Mouse (Mus musculus): ENCODE data around the gene Plekhh1. TPM values are rescaled to one million over a fixed set of nuclear protein-coding genes. Genes with fewer than 3 reads are reported as not detected.

Plekhh1 gene
- polyA plus RNA-seq, 3 experiments from 2014 or later: 0.07 to 0.14 (median 0.09) TPM

- ATAC-seq: no peak
Measured at GRCm38 (mm10) chr12:79034331-79034730, 5.4 kb downstream of the Plekhh1 start.

- ATAC-seq: no peak
Measured at GRCm38 (mm10) chr12:79035349-79035748, 6.4 kb downstream of the Plekhh1 start.

- no peak for ATAC-seq
Measured at GRCm38 (mm10) chr12:79039708-79040107, 10.7 kb downstream of the Plekhh1 start.

- ATAC-seq: no peak
Measured at GRCm38 (mm10) chr12:79040201-79040827, 11.4 kb downstream of the Plekhh1 start.

- ATAC-seq: no peak
Measured at GRCm38 (mm10) chr12:79041436-79041835, 12.5 kb downstream of the Plekhh1 start.

- no peak for ATAC-seq
Measured at GRCm38 (mm10) chr12:79044668-79045067, 15.7 kb downstream of the Plekhh1 start.

- ATAC-seq: no peak
Measured at GRCm38 (mm10) chr12:79046171-79046570, 17.2 kb downstream of the Plekhh1 start.

DNA sequence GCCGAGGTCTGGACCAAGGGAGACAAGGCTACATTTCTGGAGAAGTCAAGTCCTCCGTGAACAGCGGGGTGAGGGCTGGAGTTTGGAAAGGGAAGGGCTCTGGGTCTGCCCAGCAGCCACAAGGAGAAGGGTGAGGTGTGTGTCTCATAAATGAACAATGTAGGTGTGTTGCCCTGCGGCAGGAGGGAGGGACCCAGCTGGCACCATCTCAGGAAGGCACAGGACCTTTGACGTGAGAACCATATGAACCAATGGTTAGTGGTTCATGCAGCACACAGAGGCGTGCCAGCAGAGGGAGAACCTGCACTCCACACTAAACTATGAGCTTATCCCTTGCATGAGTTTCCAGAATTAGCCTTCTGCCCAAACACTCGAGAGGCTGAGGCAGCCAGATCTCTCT lies 18.2 kb downstream of the Plekhh1 start:
- ATAC-seq: no peak

- no peak for ATAC-seq
Measured at GRCm38 (mm10) chr12:79048898-79049297, 19.9 kb downstream of the Plekhh1 start.

DNA sequence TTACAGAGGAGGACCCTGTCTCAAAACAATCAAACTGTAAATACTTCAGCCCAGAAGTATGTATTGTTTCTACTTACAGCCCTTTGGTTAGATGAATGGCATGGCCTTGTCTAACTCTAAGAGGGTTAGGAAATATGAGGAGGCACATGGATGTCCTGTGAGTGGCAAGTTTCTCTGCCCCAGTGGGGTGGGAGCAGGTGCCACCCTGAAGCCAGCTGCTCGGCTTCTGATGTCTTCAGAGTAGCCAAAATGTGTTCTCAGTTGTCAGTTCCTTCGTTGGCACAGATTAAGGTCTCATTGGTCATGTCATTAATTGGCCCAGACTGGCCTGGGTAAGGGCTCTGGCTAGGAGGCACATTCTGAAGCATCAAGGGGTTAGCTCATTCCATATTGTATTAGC lies 20.8 kb downstream of the Plekhh1 start:
- no peak for ATAC-seq

- ATAC-seq: no peak
Measured at GRCm38 (mm10) chr12:79050545-79051212, 21.7 kb downstream of the Plekhh1 start.

- ATAC-seq: no peak
Measured at GRCm38 (mm10) chr12:79052073-79052472, 23.1 kb downstream of the Plekhh1 start.

DNA sequence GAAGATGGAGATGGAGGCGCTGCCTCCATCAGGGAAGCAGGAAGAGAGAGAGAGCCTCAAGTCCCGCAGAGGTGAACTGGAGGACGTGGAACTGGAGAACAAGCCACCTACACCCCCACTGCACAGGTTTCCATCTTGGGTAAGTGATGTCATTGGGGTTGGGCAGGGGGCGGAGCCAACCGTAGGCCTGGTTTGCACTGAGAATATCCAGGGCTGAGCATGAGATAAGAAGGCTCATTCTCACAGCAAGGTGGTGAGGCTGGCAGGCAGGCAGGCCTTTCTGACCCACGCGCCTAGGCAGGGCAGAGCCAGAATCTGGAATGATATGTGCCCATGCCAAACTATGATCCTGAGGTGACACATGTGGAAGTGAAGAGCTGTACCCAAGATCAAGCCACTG lies 26.3 kb downstream of the Plekhh1 start:
- no peak for ATAC-seq

DNA sequence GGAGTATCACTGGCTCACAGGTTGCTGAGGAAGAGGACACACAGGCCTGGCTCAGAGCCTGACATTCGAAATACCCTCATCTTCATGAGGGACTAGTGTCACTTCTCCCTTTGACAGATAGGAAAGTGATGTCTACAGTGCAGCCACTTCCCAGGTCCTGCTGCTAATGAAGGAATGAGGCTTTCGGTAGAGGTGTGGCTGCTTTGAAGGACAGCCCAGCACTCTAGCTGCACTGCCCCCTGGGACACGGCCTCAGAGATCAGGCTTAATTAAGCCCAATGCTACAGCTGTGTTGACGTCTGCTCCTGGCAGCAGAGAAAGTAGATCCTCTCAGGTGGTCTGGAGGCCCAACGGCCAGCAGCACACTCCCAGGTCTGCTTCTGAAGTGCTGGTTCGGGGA lies 30.6 kb downstream of the Plekhh1 start:
- ATAC-seq: no peak

- ATAC-seq: no peak
Measured at GRCm38 (mm10) chr12:79060134-79060533, 31.2 kb downstream of the Plekhh1 start.

DNA sequence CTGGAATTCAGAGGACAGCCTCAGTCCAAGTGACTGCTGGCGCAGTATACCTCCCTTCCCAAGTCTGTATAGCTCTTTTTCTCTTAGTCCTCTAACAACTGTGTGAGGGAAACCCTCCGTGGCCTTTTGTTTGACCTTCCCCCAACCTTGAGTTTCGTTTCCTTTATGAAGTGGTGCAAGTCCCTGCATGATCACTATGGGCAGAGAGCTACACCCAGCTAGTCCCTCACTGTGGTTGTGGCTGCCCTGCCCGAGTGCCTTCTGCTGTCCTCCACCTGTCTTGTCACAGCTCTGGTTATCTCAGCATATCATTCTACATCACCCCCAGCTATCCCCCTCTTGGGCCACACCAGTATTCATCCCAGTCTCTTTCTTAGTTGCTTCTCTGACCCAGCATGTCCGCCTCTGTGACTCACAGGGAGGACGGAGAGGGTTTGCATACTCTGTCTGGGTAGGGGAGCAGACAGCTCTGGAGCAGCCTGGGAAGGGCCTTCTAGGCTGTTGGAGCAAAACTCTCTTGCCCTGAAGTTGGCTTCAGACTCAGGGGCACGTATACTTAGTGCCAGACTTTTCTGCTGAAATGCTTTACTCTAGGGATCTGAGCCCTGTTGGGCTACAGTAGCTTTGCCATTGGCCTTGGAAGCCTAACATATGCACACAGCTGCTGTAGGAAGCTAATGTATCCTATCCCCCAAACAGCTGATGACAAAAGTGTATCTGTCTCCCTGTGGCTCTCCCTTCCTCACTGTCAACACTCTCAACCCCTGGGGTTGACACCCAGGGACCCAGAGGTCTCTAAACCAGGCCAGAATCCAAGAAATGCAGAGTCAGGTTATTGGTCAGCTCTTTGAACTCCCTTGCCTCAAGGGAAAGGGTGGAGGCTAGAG lies 32.0 kb downstream of the Plekhh1 start:
- no peak for ATAC-seq

DNA sequence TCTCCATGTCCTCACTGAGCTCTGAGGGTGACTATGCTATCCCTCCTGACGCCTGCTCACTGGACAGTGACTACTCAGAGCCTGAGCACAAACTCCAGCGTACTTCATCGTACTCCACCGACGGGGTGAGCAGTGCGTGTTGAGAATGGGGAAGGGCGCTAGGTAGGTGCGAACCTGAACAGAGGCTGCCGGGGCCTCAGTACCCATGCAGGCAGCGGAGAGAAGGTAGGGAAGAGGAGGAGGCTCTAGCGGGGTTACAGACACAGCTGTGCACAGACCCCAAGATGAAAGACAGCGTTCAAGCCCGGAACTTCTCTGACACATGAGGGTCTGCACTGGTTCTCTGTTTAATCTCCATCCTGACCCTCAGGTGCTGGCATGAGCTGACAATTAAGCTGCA lies 35.5 kb downstream of the Plekhh1 start:
- ATAC-seq: no peak

DNA sequence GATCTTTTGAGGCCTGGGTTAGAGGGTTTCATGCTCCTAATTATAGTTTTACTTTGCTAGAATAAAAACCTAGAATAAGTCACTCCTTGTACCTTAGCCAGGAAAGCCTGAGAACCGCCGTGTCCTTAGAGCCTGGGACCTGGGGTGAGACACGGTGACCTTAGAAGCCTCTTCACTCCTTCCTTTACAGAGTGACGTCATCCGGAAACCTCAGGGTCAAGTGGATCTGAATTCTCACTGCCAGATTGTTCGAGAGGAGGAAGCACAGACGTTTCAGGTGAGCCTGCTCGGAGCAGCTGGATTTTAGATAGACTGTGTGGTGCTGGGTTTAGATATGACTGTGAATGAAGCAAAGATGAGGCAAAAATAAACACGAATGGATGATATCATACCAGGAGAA lies 37.5 kb downstream of the Plekhh1 start:
- ATAC-seq: no peak

GRCm38 (mm10) chr12:79067526-79067925 lies 38.6 kb downstream of the Plekhh1 start:
- ATAC-seq: no peak

- no peak for ATAC-seq
Measured at GRCm38 (mm10) chr12:79068306-79068705, 39.3 kb downstream of the Plekhh1 start.

DNA sequence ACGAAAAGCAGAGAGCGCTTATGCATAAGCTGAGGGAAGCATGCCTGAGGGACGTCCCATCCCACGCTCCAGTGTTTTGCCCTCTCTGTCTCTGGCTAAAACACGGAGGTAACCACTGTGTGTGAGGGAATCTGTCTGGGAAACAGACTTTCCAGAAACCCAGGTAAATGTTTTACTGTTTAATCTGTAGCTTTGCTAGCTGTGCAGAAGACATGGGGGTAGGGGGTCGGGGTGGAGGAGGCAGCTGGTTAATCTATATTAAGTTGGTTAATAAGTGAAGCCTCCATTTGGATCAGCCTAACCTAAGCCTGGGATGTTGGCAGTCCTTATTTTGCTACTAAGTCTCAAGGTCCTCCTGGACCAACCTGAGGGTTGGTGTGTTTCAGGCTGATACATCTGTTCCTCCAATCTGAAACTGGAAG lies 40.2 kb downstream of the Plekhh1 start:
- no peak for ATAC-seq

- ATAC-seq: no peak
Measured at GRCm38 (mm10) chr12:79069916-79070315, 41.0 kb downstream of the Plekhh1 start.

DNA sequence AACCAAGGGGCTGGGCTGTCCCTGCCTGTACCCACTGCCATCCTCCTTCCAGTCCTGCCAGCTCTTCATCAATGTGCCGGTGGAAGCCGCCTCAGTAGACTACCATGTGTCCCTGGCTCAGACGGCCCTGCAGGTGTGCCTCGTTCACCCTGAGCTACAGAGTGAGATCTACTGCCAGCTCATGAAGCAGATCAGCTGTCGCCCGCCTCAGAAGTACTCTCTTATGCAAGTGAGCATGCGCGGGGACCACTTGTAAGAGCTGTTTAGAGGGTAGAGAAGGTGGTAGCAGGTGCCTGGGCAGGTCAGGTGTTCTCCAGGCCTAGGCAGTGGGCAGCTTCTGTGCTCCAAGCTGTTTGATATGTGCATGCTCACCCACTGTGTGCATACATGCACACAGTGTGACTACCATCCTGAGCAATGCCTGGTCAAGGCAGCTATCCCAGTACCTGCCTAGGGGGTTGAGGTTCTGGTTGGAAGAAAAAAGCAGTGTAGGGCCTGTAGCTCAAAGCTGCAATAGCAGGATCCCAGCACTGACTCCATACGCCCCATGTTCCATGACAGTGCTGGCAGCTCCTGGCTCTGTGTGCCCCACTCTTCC lies 41.9 kb downstream of the Plekhh1 start:
- no peak for ATAC-seq
